Mouse (Mus musculus) midbrain, embryonic 11.5 days (tissue): Measurements from ENCODE around the gene Ankrd12. TPM values are rescaled to one million over a fixed set of nuclear protein-coding genes. Genes with fewer than 3 reads are reported as not detected.
"Not testable (repeated sequence)": the region's sequence is repeated elsewhere in the genome, so short reads cannot be mapped to it uniquely, and the experiment has no call there.

Source experiments
- ATAC-seq: fragments of 200-750 bp; cut with Nextera tagmentation; 2 replicates; pipeline ENCODE4 v1.8.0; 2017; ENCODE audit warnings: moderate TSS enrichment, moderate library complexity; ENCODE audit not compliant: low FRiP score
- DNase-seq: peaks from one replicate; pipeline ENCODE4 v3.0.0; 2015; ENCODE audit warnings: low spot score; ENCODE audit errors: missing footprints
- H3K27ac ChIP-seq: fragments of 300-500 bp; sonication (generic); 2 replicates; pipeline ENCODE4 v1.5.1; 2014; ENCODE audit warnings: low read depth, low read length
- H3K27me3 ChIP-seq: fragments of 300-500 bp; sonication (generic); 2 replicates; pipeline ENCODE4 v1.6.1; 2014; ENCODE audit warnings: mild to moderate bottlenecking, low read length, moderate library complexity, mixed read lengths; ENCODE audit not compliant: control insufficient read depth, insufficient read depth
- H3K36me3 ChIP-seq: fragments of 300-500 bp; sonication (generic); 2 replicates; pipeline ENCODE4 v1.6.1; 2014; ENCODE audit warnings: mild to moderate bottlenecking, low read length, moderate library complexity, mixed read lengths; ENCODE audit not compliant: control insufficient read depth, insufficient read depth
- H3K4me1 ChIP-seq: fragments of 300-500 bp; sonication (generic); 2 replicates; pipeline ENCODE4 v1.6.1; 2014; ENCODE audit warnings: low read length; ENCODE audit not compliant: control insufficient read depth, insufficient read depth
- H3K4me2 ChIP-seq: fragments of 300-500 bp; sonication (generic); 2 replicates; pipeline ENCODE4 v1.6.1; 2014; ENCODE audit warnings: mild to moderate bottlenecking, moderate library complexity
- H3K4me3 ChIP-seq: fragments of 300-500 bp; sonication (generic); 2 replicates; pipeline ENCODE4 v1.5.1; 2014; ENCODE audit warnings: low read depth, low read length
- H3K9ac ChIP-seq: fragments of 300-500 bp; sonication (generic); 2 replicates; pipeline ENCODE4 v1.6.1; 2014; ENCODE audit warnings: low read length
- H3K9me3 ChIP-seq: fragments of 300-500 bp; sonication (generic); 2 replicates; pipeline ENCODE4 v1.6.1; 2016; ENCODE audit warnings: low read length; ENCODE audit not compliant: control insufficient read depth
- WGBS: fragments of 180-500 bp; shearing (Covaris S2); extraction: QIAGEN DNeasy Blood & Tissue Kit; methylation state at CpG from one replicate; pipeline ENCODE4 v1.1.7; 2014; 5-methylcytosine and 5-hydroxymethylcytosine counted together
- polyA plus RNA-seq: library from polyadenylated mRNA; unstranded; fragments of >200 nt; fragmentation: Nextera tagmentation; extraction: Ambion mirVana; gene quantifications from 2 replicates; pipeline ENCODE4 v1.2.1, GENCODE M21; 2014

The Ankrd12 gene
- polyA plus RNA-seq, 1 experiment from 2014 or later, result 32.7 TPM

- H3K9ac ChIP-seq, H3K4me3 ChIP-seq, H3K27ac ChIP-seq, H3K36me3 ChIP-seq, H3K4me2 ChIP-seq, H3K27me3 ChIP-seq, H3K4me1 ChIP-seq, H3K9me3 ChIP-seq, ATAC-seq: not testable (repeated sequence)
- DNase-seq, result peak; percentile 64
- 95% methylated on average over 2 of the region's 2 CpGs for WGBS
These were observed 7.9 kb downstream of the Ankrd12 start for GRCm38 (mm10) chr17:66069036-66069435.

- no peaks in the 10 kb centered on the region for H3K36me3 ChIP-seq
- no peaks in the 10 kb centered on the region for H3K4me1 ChIP-seq
- no peaks in the 10 kb centered on the region for H3K27me3 ChIP-seq
- ATAC-seq (no peak), DNase-seq (no peak)
- H3K9me3 ChIP-seq, result no peaks in the 10 kb centered on the region
- H3K9ac ChIP-seq, result no peak overlapping the region
- H3K27ac ChIP-seq, result no peak overlapping the region
- no peak overlapping the region for H3K4me3 ChIP-seq
- H3K4me2 ChIP-seq, result no peak overlapping the region
- WGBS, result 86% methylated on average over 4 of the region's 4 CpGs
These were observed 11.8 kb downstream of the Ankrd12 start for GRCm38 (mm10) chr17:66065115-66065514.

- no peak overlapping the region for H3K4me2 ChIP-seq
- H3K27ac ChIP-seq, result no peak overlapping the region
- no peaks in the 10 kb centered on the region for H3K4me1 ChIP-seq
- no peak overlapping the region for H3K9ac ChIP-seq
- no peaks in the 10 kb centered on the region for H3K9me3 ChIP-seq
- H3K36me3 ChIP-seq, result no peaks in the 10 kb centered on the region
- H3K4me3 ChIP-seq, result no peak overlapping the region
- H3K27me3 ChIP-seq, result no peaks in the 10 kb centered on the region
- DNase-seq (peak; percentile 76), ATAC-seq (no peak)
- 60% methylated on average over 8 of the region's 8 CpGs for WGBS
These were observed 15.5 kb downstream of the Ankrd12 start for GRCm38 (mm10) chr17:66061241-66061938.

- 93% methylated on average over 4 of the region's 4 CpGs for WGBS
- ATAC-seq (no peak), DNase-seq (no peak)
- H3K4me2 ChIP-seq, result no peak overlapping the region
- no peaks in the 10 kb centered on the region for H3K4me1 ChIP-seq
- H3K27ac ChIP-seq, result no peak overlapping the region
- no peaks in the 10 kb centered on the region for H3K27me3 ChIP-seq
- H3K9ac ChIP-seq, result no peak overlapping the region
- H3K4me3 ChIP-seq, result no peak overlapping the region
- H3K36me3 ChIP-seq, result no peaks in the 10 kb centered on the region
- no peaks in the 10 kb centered on the region for H3K9me3 ChIP-seq
These were observed 18.7 kb downstream of the Ankrd12 start for GRCm38 (mm10) chr17:66058160-66058559.

DNA sequence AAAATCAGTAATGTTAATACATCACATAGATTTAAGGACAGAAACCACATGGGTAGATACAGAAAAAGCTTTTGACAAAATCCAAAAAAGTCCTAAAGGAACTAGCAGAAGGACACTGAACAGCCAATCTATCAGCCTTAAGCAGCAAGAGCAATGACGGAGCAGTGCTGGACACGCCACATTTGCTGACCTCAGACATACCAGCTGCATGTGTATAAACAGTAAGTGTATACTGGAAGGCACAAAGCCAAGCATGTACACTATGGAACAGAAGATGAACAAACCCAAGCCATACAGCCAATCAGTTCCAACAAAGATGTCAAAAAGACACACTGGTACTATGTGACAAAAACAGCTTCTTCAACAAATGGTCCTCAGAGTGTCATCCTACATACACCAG, 19.7 kb downstream of the Ankrd12 start:
- Histone ChIP-seq H3K9ac (no peak overlapping the region), H3K4me2 (no peak overlapping the region), H3K36me3 (no peaks in the 10 kb centered on the region), H3K4me1 (no peaks in the 10 kb centered on the region), H3K9me3 (no peaks in the 10 kb centered on the region), H3K27me3 (no peaks in the 10 kb centered on the region), H3K4me3 (no peak overlapping the region), H3K27ac (no peak overlapping the region)
- no peak for DNase-seq
- ATAC-seq, result no peak
- WGBS, result 85% methylated on average over 2 of the region's 2 CpGs

GRCm38 (mm10) chr17:66053349-66053748, 23.5 kb downstream of the Ankrd12 start:
- Histone ChIP-seq H3K27me3 (no peaks in the 10 kb centered on the region), H3K27ac (no peak overlapping the region), H3K36me3 (no peaks in the 10 kb centered on the region), H3K4me1 (no peaks in the 10 kb centered on the region), H3K4me2 (no peak overlapping the region), H3K9ac (no peak overlapping the region), H3K4me3 (no peak overlapping the region), H3K9me3 (no peaks in the 10 kb centered on the region)
- ATAC-seq (no peak), DNase-seq (peak; percentile 26)
- 84% methylated on average over 4 of the region's 4 CpGs for WGBS

DNA sequence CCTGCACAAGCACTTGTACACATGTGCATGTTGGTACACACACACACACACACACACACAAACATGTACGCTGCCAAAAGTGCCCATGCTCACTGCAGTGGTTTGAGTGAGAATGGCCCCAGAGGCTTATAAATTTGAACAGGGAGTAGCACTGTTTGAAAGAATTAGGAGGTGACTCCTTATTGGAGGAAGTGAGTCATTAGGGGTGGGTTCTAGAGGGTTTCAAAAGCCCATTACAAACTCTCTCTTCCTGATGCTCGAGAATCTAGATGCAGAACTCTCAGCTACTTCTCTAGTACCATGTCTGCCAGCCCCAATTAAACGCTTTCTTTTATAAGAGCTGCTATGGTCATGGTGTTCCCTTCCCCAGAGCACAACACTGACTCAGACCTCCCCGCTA, 28.1 kb downstream of the Ankrd12 start:
- Histone ChIP-seq H3K36me3 (no peaks in the 10 kb centered on the region), H3K27me3 (no peaks in the 10 kb centered on the region), H3K4me1 (no peaks in the 10 kb centered on the region), H3K4me2 (no peak overlapping the region), H3K27ac (no peak overlapping the region), H3K4me3 (no peak overlapping the region), H3K9me3 (no peaks in the 10 kb centered on the region), H3K9ac (no peak overlapping the region)
- peak; percentile 59 for DNase-seq
- WGBS, result 89% methylated on average over 4 of the region's 4 CpGs
- ATAC-seq, result no peak

- H3K27ac ChIP-seq, result no peak overlapping the region
- H3K27me3 ChIP-seq, result no peaks in the 10 kb centered on the region
- no peaks in the 10 kb centered on the region for H3K4me1 ChIP-seq
- ATAC-seq, result no peak
- H3K9me3 ChIP-seq, result no peaks in the 10 kb centered on the region
- no peak overlapping the region for H3K4me2 ChIP-seq
- WGBS, result 74% methylated on average over 5 of the region's 5 CpGs
- H3K9ac ChIP-seq, result no peak overlapping the region
- peak; percentile 6 for DNase-seq
- H3K36me3 ChIP-seq, result no peaks in the 10 kb centered on the region
- no peak overlapping the region for H3K4me3 ChIP-seq
These were observed 28.7 kb downstream of the Ankrd12 start for GRCm38 (mm10) chr17:66048199-66048598.

GRCm38 (mm10) chr17:66043679-66044078, 33.2 kb downstream of the Ankrd12 start:
- 88% methylated on average over 4 of the region's 4 CpGs for WGBS
- not testable (repeated sequence) for H3K27ac ChIP-seq, H3K4me3 ChIP-seq, ATAC-seq, H3K36me3 ChIP-seq, H3K4me1 ChIP-seq, H3K27me3 ChIP-seq, H3K9me3 ChIP-seq, H3K9ac ChIP-seq, H3K4me2 ChIP-seq
- DNase-seq, result peak; percentile 12
